Mouse (Mus musculus) ES-Bruce4 (cell line): ENCODE data around the gene Nbeal2. TPM values are rescaled to one million over a fixed set of nuclear protein-coding genes. Genes with fewer than 3 reads are reported as not detected.
A peak's percentile ranks its signal among the peaks of the same experiment; 100 is the strongest.

ENCODE experiments used
- H3K27ac ChIP-seq: 2 replicates; pipeline ENCODE4 v1.5.1; 2012; ENCODE audit warnings: low read length, inconsistent platforms; ENCODE audit not compliant: insufficient read depth
- H3K27me3 ChIP-seq: 2 replicates; pipeline ENCODE4 v1.6.1; 2012; ENCODE audit warnings: mild to moderate bottlenecking, low read length, inconsistent platforms; ENCODE audit not compliant: control insufficient read depth, poor library complexity, insufficient read depth, severe bottlenecking
- H3K36me3 ChIP-seq: 2 replicates; pipeline ENCODE4 v1.6.1; 2012; ENCODE audit warnings: inconsistent platforms, mild to moderate bottlenecking, low read length, moderate library complexity; ENCODE audit not compliant: control insufficient read depth, poor library complexity, insufficient read depth, severe bottlenecking
- H3K4me1 ChIP-seq: one replicate; pipeline ENCODE4 v1.8.1; 2011; ENCODE audit warnings: low read length; ENCODE audit not compliant: control insufficient read depth, insufficient read depth
- H3K4me3 ChIP-seq: 2 replicates; pipeline ENCODE4 v1.5.1; 2011; ENCODE audit warnings: low read depth, mild to moderate bottlenecking, low read length
- H3K9ac ChIP-seq: 2 replicates; pipeline ENCODE4 v1.6.1; 2012; ENCODE audit warnings: low read depth, mild to moderate bottlenecking, inconsistent platforms; ENCODE audit not compliant: poor library complexity, severe bottlenecking
- H3K9me3 ChIP-seq: replicated peaks from 2 replicates; pipeline ENCODE4 v1.6.1; 2012; ENCODE audit warnings: mild to moderate bottlenecking, low read length, inconsistent platforms; ENCODE audit not compliant: control insufficient read depth, poor library complexity, insufficient read depth, severe bottlenecking
- CTCF ChIP-seq: IDR thresholded peaks from one replicate; pipeline ENCODE4 v1.8.1; 2011; ENCODE audit warnings: low read depth, low read length
- EP300 ChIP-seq: IDR thresholded peaks from 2 replicates; pipeline ENCODE4 v1.6.1; 2011; ENCODE audit warnings: low read depth, low read length; ENCODE audit not compliant: insufficient read depth
- POLR2A ChIP-seq: IDR thresholded peaks from one replicate; pipeline ENCODE4 v1.8.1; 2011; ENCODE audit warnings: low read length; ENCODE audit not compliant: insufficient read depth
- polyA plus RNA-seq: library from polyadenylated mRNA; stranded (reverse); fragments of >200 nt; gene quantifications from 2 replicates; pipeline ENCODE4 v1.2.4, GENCODE M21; 2011; ENCODE audit warnings: low read depth; ENCODE audit not compliant: missing spikeins, insufficient read depth, insufficient read length

The Nbeal2 gene
- polyA plus RNA-seq, 1 experiment = 10.3 TPM

GRCm38 (mm10) chr9:110633882-110634281, 20.1 kb downstream of the Nbeal2 start:
- Histone ChIP-seq H3K36me3 (no peaks in the 10 kb centered on the region), H3K27ac (no peak overlapping the region), H3K9ac (no peak overlapping the region), H3K9me3 (no peaks in the 10 kb centered on the region), H3K27me3 (no peaks in the 10 kb centered on the region), H3K4me3 (no peak overlapping the region), H3K4me1 (no peaks in the 10 kb centered on the region)
- TF ChIP-seq POLR2A (no peak), CTCF (no peak), EP300 (no peak)

- Histone ChIP-seq H3K36me3 (no peaks in the 10 kb centered on the region), H3K27ac (no peak overlapping the region), H3K27me3 (no peaks in the 10 kb centered on the region), H3K4me1 (no peaks in the 10 kb centered on the region), H3K9ac (peak overlapping the region; percentile 20), H3K4me3 (peak overlapping the region; percentile 41), H3K9me3 (no peaks in the 10 kb centered on the region)
- TF ChIP-seq CTCF = no peak
- TF ChIP-seq POLR2A = no peak
These were observed 21.3 kb downstream of the Nbeal2 start for GRCm38 (mm10) chr9:110632671-110633070.

- Histone ChIP-seq H3K9ac (peak overlapping the region; percentile 4; the same call in 1 of the 2 replicates), H3K4me3 (peak overlapping the region; percentile 53), H3K27ac (no peak overlapping the region)
These were observed 22.2 kb downstream of the Nbeal2 start for GRCm38 (mm10) chr9:110631651-110632275.

GRCm38 (mm10) chr9:110631191-110631590, 22.8 kb downstream of the Nbeal2 start:
- H3K27ac ChIP-seq = no peak overlapping the region
- H3K9me3 ChIP-seq = no peaks in the 10 kb centered on the region
- no peaks in the 10 kb centered on the region for H3K4me1 ChIP-seq
- H3K9ac ChIP-seq = peak overlapping the region; percentile 4; the same call in 1 of the 2 replicates
- TF ChIP-seq EP300 (no peak), POLR2A (no peak), CTCF (peak; percentile 84)
- no peaks in the 10 kb centered on the region for H3K36me3 ChIP-seq
- H3K27me3 ChIP-seq = no peaks in the 10 kb centered on the region
- peak overlapping the region; percentile 53 for H3K4me3 ChIP-seq

More at GRCm38 (mm10) chr9:110631651-110632275, 22.2 kb downstream of the Nbeal2 start:
- H3K9me3 ChIP-seq = no peaks in the 10 kb centered on the region
- no peaks in the 10 kb centered on the region for H3K4me1 ChIP-seq
- H3K27me3 ChIP-seq = no peaks in the 10 kb centered on the region
- TF ChIP-seq EP300 = 0 out of 2 replicates have a peak, but pooled peaks have one; percentile 24
- no peak for TF ChIP-seq POLR2A
- peak; percentile 65 for TF ChIP-seq CTCF
- H3K36me3 ChIP-seq = no peaks in the 10 kb centered on the region

- no peaks in the 10 kb centered on the region for H3K27me3 ChIP-seq
- H3K27ac ChIP-seq = no peak overlapping the region
- H3K4me3 ChIP-seq = no peak overlapping the region
- H3K9ac ChIP-seq = no peak overlapping the region
- no peaks in the 10 kb centered on the region for H3K36me3 ChIP-seq
- no peaks in the 10 kb centered on the region for H3K9me3 ChIP-seq
- H3K4me1 ChIP-seq = no peaks in the 10 kb centered on the region
- TF ChIP-seq EP300 (no peak), CTCF (no peak), POLR2A (no peak)
These were observed 23.8 kb downstream of the Nbeal2 start for GRCm38 (mm10) chr9:110630171-110630570.

GRCm38 (mm10) chr9:110625350-110625908, 28.5 kb downstream of the Nbeal2 start:
- H3K27ac ChIP-seq = no peak overlapping the region

More at GRCm38 (mm10) chr9:110625350-110625908, 28.5 kb downstream of the Nbeal2 start:
- peak overlapping the region; percentile 63 for H3K4me3 ChIP-seq
- H3K4me1 ChIP-seq = no peaks in the 10 kb centered on the region
- no peak for TF ChIP-seq CTCF
- no peak for TF ChIP-seq POLR2A
- TF ChIP-seq EP300 = no peak
- H3K9me3 ChIP-seq = no peaks in the 10 kb centered on the region
- no peaks in the 10 kb centered on the region for H3K36me3 ChIP-seq
- no peaks in the 10 kb centered on the region for H3K27me3 ChIP-seq
- peak overlapping the region; percentile 50 for H3K9ac ChIP-seq
